Mouse (Mus musculus) midbrain, embryonic 14.5 days (tissue): ENCODE measurements around the gene Rnf31. TPM values are rescaled to one million over a fixed set of nuclear protein-coding genes. Genes with fewer than 3 reads are reported as not detected.
A peak's percentile ranks its signal among the peaks of the same experiment; 100 is the strongest.

Experiments
- ATAC-seq: fragments of 200-750 bp; cut with Nextera tagmentation; 2 replicates; pipeline ENCODE4 v1.8.0; 2017; ENCODE audit warnings: moderate number of reproducible peaks, moderate library complexity; ENCODE audit not compliant: low FRiP score, low TSS enrichment
- DNase-seq: peaks from one replicate; pipeline ENCODE4 v3.0.0-alpha.2; 2015
- H3K27ac ChIP-seq: fragments of 300-500 bp; sonication (generic); replicated peaks from 2 replicates; pipeline ENCODE4 v1.5.1; 2014; ENCODE audit warnings: mild to moderate bottlenecking, low read depth, low read length, moderate library complexity
- H3K27me3 ChIP-seq: fragments of 300-500 bp; sonication (generic); 2 replicates; pipeline ENCODE4 v1.6.1; 2014; ENCODE audit warnings: low read length, control low read depth, mixed read lengths; ENCODE audit not compliant: control insufficient read depth, insufficient read depth
- H3K36me3 ChIP-seq: fragments of 300-500 bp; sonication (generic); 2 replicates; pipeline ENCODE4 v1.6.1; 2014; ENCODE audit warnings: low read length, control low read depth; ENCODE audit not compliant: control insufficient read depth, insufficient read depth
- H3K4me1 ChIP-seq: fragments of 300-500 bp; sonication (generic); 2 replicates; pipeline ENCODE4 v1.6.1; 2014; ENCODE audit warnings: mild to moderate bottlenecking, antibody characterized with exemption, low read length, control low read depth; ENCODE audit not compliant: control insufficient read depth, insufficient read depth
- H3K4me2 ChIP-seq: fragments of 300-500 bp; sonication (generic); 2 replicates; pipeline ENCODE4 v1.6.1; 2014; ENCODE audit warnings: mild to moderate bottlenecking, low read length, moderate library complexity
- H3K4me3 ChIP-seq: fragments of 300-500 bp; sonication (generic); replicated peaks from 2 replicates; pipeline ENCODE4 v1.5.1; 2014; ENCODE audit warnings: low read depth, low read length
- H3K9ac ChIP-seq: fragments of 300-500 bp; sonication (generic); replicated peaks from 2 replicates; pipeline ENCODE4 v1.6.1; 2014; ENCODE audit warnings: mild to moderate bottlenecking, low read length, moderate library complexity
- H3K9me3 ChIP-seq: fragments of 300-500 bp; sonication (generic); 2 replicates; pipeline ENCODE4 v1.6.1; 2016; ENCODE audit warnings: low read length, control low read depth, mixed read lengths; ENCODE audit not compliant: control insufficient read depth
- WGBS: fragments of 180-500 bp; shearing (Covaris S2); extraction: QIAGEN DNeasy Blood & Tissue Kit; methylation state at CpG from one replicate; pipeline ENCODE4 v1.1.7; 2014; 5-methylcytosine and 5-hydroxymethylcytosine counted together
- polyA plus RNA-seq: library from polyadenylated mRNA; unstranded; fragments of >200 nt; fragmentation: Nextera tagmentation; extraction: Ambion mirVana; gene quantifications from 2 replicates; pipeline ENCODE4 v1.2.1, GENCODE M21; 2014

Rnf31 gene
- polyA plus RNA-seq, 1 experiment from 2014 or later: 17.1 TPM

DNA sequence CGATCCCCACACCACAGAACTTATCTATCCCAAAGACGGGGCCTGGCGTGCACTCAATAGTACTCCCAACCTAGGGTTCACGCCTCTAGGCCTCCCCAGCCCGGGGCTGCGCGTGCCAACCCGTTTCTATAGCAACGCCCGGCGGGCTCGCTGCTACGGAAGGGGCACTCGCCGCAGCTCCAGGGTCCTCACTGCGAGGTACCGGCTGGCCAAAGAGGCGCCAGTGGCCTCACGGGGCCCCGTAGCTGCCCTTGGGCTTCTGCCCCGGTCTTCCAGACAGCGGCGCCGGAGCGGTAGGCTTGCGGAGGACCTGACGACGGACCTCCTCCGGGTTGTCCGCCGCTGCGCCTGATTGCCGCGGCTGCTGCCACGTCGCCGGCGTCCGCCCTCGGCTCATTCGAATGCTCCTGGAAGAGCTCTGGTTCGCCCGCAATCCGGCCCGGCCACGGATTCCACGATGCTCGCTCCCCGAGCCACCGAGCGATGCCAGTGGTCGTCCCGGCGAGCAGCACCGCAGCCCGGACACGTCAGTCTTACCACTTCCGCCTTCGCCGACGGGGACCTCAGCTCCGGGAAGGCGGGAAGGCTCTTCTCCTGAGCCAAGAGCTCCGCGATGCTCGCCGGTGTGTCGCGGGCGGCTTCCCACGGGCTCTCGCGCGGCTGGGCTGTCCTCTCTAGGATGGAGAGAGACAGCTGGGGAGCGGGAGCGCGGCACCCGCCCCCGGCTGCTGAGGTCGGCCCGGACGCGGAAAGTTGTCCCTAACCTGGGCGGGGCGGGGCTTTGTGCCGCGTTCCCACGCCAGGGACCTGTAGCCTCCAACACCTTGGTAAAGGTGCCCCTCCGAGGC, 51.8 kb downstream of the Rnf31 start, which contains the start of gene Tm9sf1:
Gene Tm9sf1, minus strand, starts transcription at position 747 of the 848 bp plus-strand sequence.
- Histone ChIP-seq H3K9me3 (no peaks in the 10 kb centered on the region), H3K4me1 (peaks cover 11% of the 10 kb centered on the region), H3K36me3 (peaks cover 31% of the 10 kb centered on the region), H3K27ac (peak within 1 kb of the TSS; percentile 97), H3K27me3 (no peaks in the 10 kb centered on the region), H3K4me2 (peak within 1 kb of the TSS; percentile 86), H3K4me3 (peak within 1 kb of the TSS; percentile 98), H3K9ac (peak within 1 kb of the TSS; percentile 94)
- peak; percentile 88 for ATAC-seq
- WGBS: under 1% methylated on average over 89 of the region's 89 CpGs
- DNase-seq: peak; percentile 88

DNA sequence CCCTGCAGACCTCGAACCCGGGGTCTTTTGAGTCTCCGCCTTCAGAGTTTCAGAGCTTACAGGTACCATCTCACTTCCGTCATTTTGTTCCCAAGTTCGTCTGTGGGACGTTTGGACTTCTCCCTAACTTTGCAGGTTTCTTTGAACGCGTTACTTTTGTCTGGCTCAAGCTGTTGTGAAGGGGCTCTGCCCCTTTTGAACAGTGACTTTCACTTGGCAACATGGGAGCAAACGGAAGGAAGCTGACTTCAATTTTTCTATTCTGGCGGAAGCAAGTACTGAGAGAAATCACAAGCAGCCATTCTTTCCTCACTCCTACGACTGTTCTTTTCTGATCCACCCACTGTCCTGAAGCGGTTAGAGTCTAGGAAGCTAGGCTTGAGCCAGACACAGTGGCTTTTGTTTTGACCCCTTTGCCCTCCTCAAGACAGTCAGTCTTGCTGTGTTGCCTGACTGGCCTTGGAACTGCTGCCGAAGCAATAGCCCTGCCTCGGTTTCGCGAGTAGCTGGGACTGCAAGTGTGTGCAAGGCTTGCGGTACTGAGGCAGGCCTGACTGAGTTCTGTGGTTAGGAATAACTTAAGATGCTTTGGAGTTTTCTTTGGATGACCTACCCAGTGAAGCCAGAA, 52.9 kb downstream of the Rnf31 start:
- H3K4me1 ChIP-seq: peaks cover 11% of the 10 kb centered on the region
- peak overlapping the region; percentile 94; the same call in 1 of the 2 replicates for H3K9ac ChIP-seq
- no peak overlapping the region for H3K27ac ChIP-seq
- ATAC-seq: no peak
- peaks cover 24% of the 10 kb centered on the region for H3K36me3 ChIP-seq
- peak overlapping the region; percentile 98 for H3K4me3 ChIP-seq
- H3K27me3 ChIP-seq: no peaks in the 10 kb centered on the region
- 30% methylated on average over 17 of the region's 17 CpGs for WGBS
- peak overlapping the region; percentile 86 for H3K4me2 ChIP-seq
- no peaks in the 10 kb centered on the region for H3K9me3 ChIP-seq
- DNase-seq: no peak

DNA sequence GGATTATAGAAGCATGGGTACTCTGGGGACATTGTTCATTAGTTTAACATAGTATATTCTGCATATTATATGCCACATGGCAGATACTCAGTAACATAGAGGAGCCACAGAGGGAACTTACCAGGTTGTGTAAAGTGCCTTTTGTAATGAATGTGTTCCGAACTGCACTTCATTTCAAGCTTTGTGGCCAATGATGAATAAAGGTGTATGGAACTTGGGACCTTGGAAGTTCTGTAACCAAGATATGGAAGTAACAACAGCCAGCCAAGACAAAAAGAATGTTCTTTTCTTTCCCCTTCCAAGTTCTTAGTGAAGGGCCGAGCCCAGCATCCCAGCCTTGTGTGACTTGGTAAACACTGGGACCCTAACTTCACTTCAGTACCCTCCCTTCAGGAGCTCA, 58.4 kb downstream of the Rnf31 start, which contains the start of gene Tssk4:
Gene Tssk4, plus strand, starts transcription at position 301 of the 400 bp plus-strand sequence.
- Histone ChIP-seq H3K4me3 (no peak within 1 kb of the TSS), H3K9me3 (no peaks in the 10 kb centered on the region), H3K4me2 (no peak within 1 kb of the TSS), H3K36me3 (0 out of 2 replicates have a peak, but pooled peaks cover 3% of the 10 kb centered on the region), H3K9ac (no peak within 1 kb of the TSS), H3K27ac (no peak within 1 kb of the TSS), H3K4me1 (no peaks in the 10 kb centered on the region), H3K27me3 (no peaks in the 10 kb centered on the region)
- ATAC-seq: no peak
- 93% methylated on average over 2 of the region's 2 CpGs for WGBS
- DNase-seq: no peak

DNA sequence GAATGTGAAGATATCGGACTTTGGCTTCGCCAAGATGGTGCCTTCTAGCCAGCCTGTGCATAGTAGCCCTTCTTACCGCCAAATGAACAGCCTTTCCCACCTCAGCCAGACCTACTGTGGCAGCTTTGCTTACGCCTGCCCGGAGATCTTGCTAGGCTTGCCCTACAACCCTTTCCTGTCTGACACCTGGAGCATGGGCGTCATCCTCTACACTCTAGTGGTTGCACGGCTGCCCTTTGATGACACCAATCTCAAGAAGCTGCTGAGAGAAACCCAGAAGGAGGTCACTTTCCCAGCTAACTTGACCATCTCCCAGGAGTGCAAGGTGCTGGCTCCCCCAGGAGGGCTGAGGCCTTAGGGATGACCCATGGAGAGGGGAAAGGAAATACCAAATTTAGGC, 60.0 kb downstream of the Rnf31 start:
- H3K27me3 ChIP-seq: no peaks in the 10 kb centered on the region
- no peaks in the 10 kb centered on the region for H3K9me3 ChIP-seq
- no peaks in the 10 kb centered on the region for H3K36me3 ChIP-seq
- no peak overlapping the region for H3K9ac ChIP-seq
- no peak overlapping the region for H3K27ac ChIP-seq
- no peak overlapping the region for H3K4me3 ChIP-seq
- ATAC-seq: no peak
- H3K4me2 ChIP-seq: no peak overlapping the region
- WGBS: 94% methylated on average over 7 of the region's 7 CpGs
- H3K4me1 ChIP-seq: no peaks in the 10 kb centered on the region
- no peak for DNase-seq

Other genes starting within 250 kb of the Rnf31 start
- 11.5 and 13.3 TPM in 2 replicates for gene Dhrs4, start 113.0 kb upstream of the Rnf31 start, polyA plus RNA-seq
- gene Carmil3, start 101.1 kb upstream of the Rnf31 start, polyA plus RNA-seq: 34.7 and 34.8 TPM in 2 replicates
- 0.74 and 1.4 TPM in 2 replicates for gene Cpne6, start 81.3 kb upstream of the Rnf31 start, polyA plus RNA-seq
- gene Nrl, start 66.7 kb upstream of the Rnf31 start, polyA plus RNA-seq: 0.24 TPM in 1 of 2 replicates, not detected in the other
- gene Pck2, start 51.4 kb upstream of the Rnf31 start, polyA plus RNA-seq: 15.8 and 16.2 TPM in 2 replicates
- 133 and 134 TPM in 2 replicates for gene Dcaf11, start 31.7 kb upstream of the Rnf31 start, polyA plus RNA-seq
- 1.7 and 2.1 TPM in 2 replicates for gene A730061H03Rik, start 31.3 kb upstream of the Rnf31 start, polyA plus RNA-seq
- gene Fitm1, start 16.1 kb upstream of the Rnf31 start, polyA plus RNA-seq: not detected in 2 replicates
- 189 and 217 TPM in 2 replicates for gene Psme1, start 13.6 kb upstream of the Rnf31 start, polyA plus RNA-seq
- 17.3 and 32.8 TPM in 2 replicates for gene Emc9, start 6.4 kb upstream of the Rnf31 start, polyA plus RNA-seq
- gene Psme2, start 595 bp upstream of the Rnf31 start, polyA plus RNA-seq: 165 and 182 TPM in 2 replicates
- gene Irf9, start 11.9 kb downstream of the Rnf31 start, polyA plus RNA-seq: 7.2 and 11.5 TPM in 2 replicates
- 2.6 and 8.2 TPM in 2 replicates for gene Rec8, start 26.3 kb downstream of the Rnf31 start, polyA plus RNA-seq
- 107 and 111 TPM in 2 replicates for gene Ipo4, start 44.2 kb downstream of the Rnf31 start, polyA plus RNA-seq
- gene Gm49378, start 46.2 kb downstream of the Rnf31 start, polyA plus RNA-seq: 2.6 and 4.1 TPM in 2 replicates
- gene Tm9sf1, start 52.1 kb downstream of the Rnf31 start, polyA plus RNA-seq: 44.7 and 53.8 TPM in 2 replicates
- 0.35 and 0.47 TPM in 2 replicates for gene Tssk4, start 58.5 kb downstream of the Rnf31 start, polyA plus RNA-seq
- gene Mdp1, start 68.8 kb downstream of the Rnf31 start, polyA plus RNA-seq: 74.8 and 78.9 TPM in 2 replicates
- 41.0 and 42.3 TPM in 2 replicates for gene Gmpr2, start 80.2 kb downstream of the Rnf31 start, polyA plus RNA-seq
- 529 and 660 TPM in 2 replicates for gene Nedd8, start 80.4 kb downstream of the Rnf31 start, polyA plus RNA-seq
- gene Tinf2, start 90.1 kb downstream of the Rnf31 start, polyA plus RNA-seq: 23.4 and 26.9 TPM in 2 replicates
- gene Tgm1, start 122.2 kb downstream of the Rnf31 start, polyA plus RNA-seq: 0.14 and 0.36 TPM in 2 replicates
- gene Rabggta, start 130.6 kb downstream of the Rnf31 start, polyA plus RNA-seq: 39.4 and 48.5 TPM in 2 replicates
- gene Dhrs1, start 154.0 kb downstream of the Rnf31 start, polyA plus RNA-seq: 60.1 and 65.1 TPM in 2 replicates
- gene Nop9, start 154.0 kb downstream of the Rnf31 start, polyA plus RNA-seq: 25.0 and 31.2 TPM in 2 replicates
- 0.18 and 0.19 TPM in 2 replicates for gene Cideb, start 166.8 kb downstream of the Rnf31 start, polyA plus RNA-seq
- gene Ltb4r2, start 169.7 kb downstream of the Rnf31 start, polyA plus RNA-seq: 0.32 and 0.69 TPM in 2 replicates
- 0.77 TPM in 1 of 2 replicates, not detected in the other for gene Ltb4r1, start 174.3 kb downstream of the Rnf31 start, polyA plus RNA-seq
- gene Adcy4, start 192.4 kb downstream of the Rnf31 start, polyA plus RNA-seq: 2.4 and 3.2 TPM in 2 replicates
- 0.77 and 1.8 TPM in 2 replicates for gene Ripk3, start 197.2 kb downstream of the Rnf31 start, polyA plus RNA-seq
- 6.2 and 8.7 TPM in 2 replicates for gene Nfatc4, start 231.4 kb downstream of the Rnf31 start, polyA plus RNA-seq